Mouse (Mus musculus) megakaryocyte progenitor cell, adult 5-6 weeks (primary cell): ENCODE data around the gene Nutf2. TPM values are rescaled to one million over a fixed set of nuclear protein-coding genes. Genes with fewer than 3 reads are reported as not detected.
"Not testable (repeated sequence)": the region's sequence is repeated elsewhere in the genome, so short reads cannot be mapped to it uniquely, and the experiment has no call there.

Experiments
- ATAC-seq: replicated peaks from 2 replicates; pipeline ENCODE4 v1.8.0; 2016; ENCODE audit warnings: mild to moderate bottlenecking, moderate TSS enrichment, inconsistent platforms; ENCODE audit not compliant: poor library complexity
- total RNA-seq, 2 experiments: library from RNA; stranded (forward) in 1 of 2; stranded (reverse) in 1 of 2; fragments of 157-497, 149-512 nt in 1 of 2; fragments of 200-1000 nt in 1 of 2; gene quantifications; 2 replicates each; pipeline versions ENCODE4 v1.2.3 to v1.2.4; 2015 to 2017

Gene Nutf2
- total RNA-seq (2015) (261 and 316 TPM in 2 replicates), total RNA-seq (2017) (26.3 and 49.1 TPM in 2 replicates)

- peak; percentile 84 for ATAC-seq
Observed at GRCm38 (mm10) chr8:105860143-105860981, at the start of gene Nutf2. Gene Nutf2, plus strand, starts transcription at chr8:105860580.

- ATAC-seq: peak; percentile 33
Observed at GRCm38 (mm10) chr8:105811061-105811460, 49.3 kb upstream of the Nutf2 start.

GRCm38 (mm10) chr8:105811543-105811942 is 48.8 kb upstream of the Nutf2 start:
- 0 out of 2 replicates have a peak, but pooled peaks have one; percentile 6 for ATAC-seq

GRCm38 (mm10) chr8:105812511-105812910 is 47.9 kb upstream of the Nutf2 start:
- no peak for ATAC-seq

GRCm38 (mm10) chr8:105813241-105813640 is 47.1 kb upstream of the Nutf2 start:
- no peak for ATAC-seq

GRCm38 (mm10) chr8:105819659-105820058 is 40.7 kb upstream of the Nutf2 start:
- ATAC-seq: no peak

- peak; percentile 93 for ATAC-seq
Observed at GRCm38 (mm10) chr8:105820925-105821324, 39.5 kb upstream of the Nutf2 start.

- no peak for ATAC-seq
Observed at GRCm38 (mm10) chr8:105825506-105825905, 34.9 kb upstream of the Nutf2 start.

GRCm38 (mm10) chr8:105826379-105826778 is 34.0 kb upstream of the Nutf2 start:
- ATAC-seq: no peak

GRCm38 (mm10) chr8:105826861-105827848 is 33.2 kb upstream of the Nutf2 start, which contains the start of the genes Ranbp10 and Tsnaxip1:
Gene Ranbp10, minus strand, starts transcription at chr8:105827350.
Gene Tsnaxip1, plus strand, starts transcription at chr8:105827731.
- ATAC-seq: peak; percentile 91

GRCm38 (mm10) chr8:105833740-105834139 is 26.6 kb upstream of the Nutf2 start:
- not testable (repeated sequence) for ATAC-seq

- peak; percentile 100 for ATAC-seq
Observed at GRCm38 (mm10) chr8:105835318-105835717, 25.1 kb upstream of the Nutf2 start.

GRCm38 (mm10) chr8:105836991-105837390 is 23.4 kb upstream of the Nutf2 start:
- no peak for ATAC-seq

- ATAC-seq: no peak
Observed at GRCm38 (mm10) chr8:105839209-105839608, 21.2 kb upstream of the Nutf2 start.

GRCm38 (mm10) chr8:105846678-105847077 is 13.7 kb upstream of the Nutf2 start:
- ATAC-seq: no peak; the same call in 1 of the 2 replicates

GRCm38 (mm10) chr8:105850014-105850413 is 10.4 kb upstream of the Nutf2 start:
- ATAC-seq: no peak

GRCm38 (mm10) chr8:105850611-105851010 is 9.8 kb upstream of the Nutf2 start:
- no peak for ATAC-seq

- ATAC-seq: peak; percentile 79
Observed at GRCm38 (mm10) chr8:105851651-105852143, 8.7 kb upstream of the Nutf2 start.

- ATAC-seq: no peak
Observed at GRCm38 (mm10) chr8:105852146-105852729, 8.1 kb upstream of the Nutf2 start.

- no peak for ATAC-seq
Observed at GRCm38 (mm10) chr8:105853178-105853577, 7.2 kb upstream of the Nutf2 start, which contains the start of gene Cenpt. Gene Cenpt, minus strand, starts transcription at chr8:105853278.
